9 mouse cellular contexts compared by ENCODE assay signal in genomic region chr7:107707650-107708049, GRCm38 (mm10). TPM values are rescaled to one million over a fixed set of nuclear protein-coding genes. Genes with fewer than 3 reads are reported as not detected.
DNase-seq lines count a peak whose midpoint lies in the region; ATAC-seq and TF ChIP-seq lines count a peak whose summit lies in the region.
"Had no signal": no experiment of that assay in that cellular context is flagged by ENCODE, and none has a peak within 500 bp of the region (broad histone marks: within the 10 kb centered on the region; RNA-seq: fewer than 3 reads in every experiment).

No protein-coding gene starts in this region.

- H3K4me1 ChIP-seq in forebrain, postnatal 0 days (ENCODE audit: insufficient read depth): 0 out of 2 replicates have a peak, but pooled peaks cover 3% of the 10 kb centered on the region

- no peaks in the 10 kb centered on the region for H3K27me3 ChIP-seq in forebrain, postnatal 0 days (ENCODE audit: insufficient read depth, low read length)
- H3K27me3 ChIP-seq: hindbrain, embryonic 12.5 days had no signal

- no peak overlapping the region for H3K27ac ChIP-seq in forebrain, postnatal 0 days (ENCODE audit: low read depth, low read length)

- intact Hi-C loops in heart, postnatal 14 days (cut with DNase I): loop anchor here (2.0 kb wide), 1 partner anchor 45 kb away; no protein-coding TSS in a partner anchor

- WGBS in forebrain, postnatal 0 days: 73% methylated on average over 9 of the region's 9 CpGs

- no peaks in the 10 kb centered on the region for H3K9me3 ChIP-seq in forebrain, postnatal 0 days (ENCODE audit: low read length)
- H3K9me3 ChIP-seq: hindbrain, embryonic 12.5 days had no signal

- peak; percentile 26 to 28 for DNase-seq in right cerebral cortex, postnatal 10 days (ENCODE audit: low spot score in 2 of 2)
- DNase-seq in right cerebral cortex, postnatal 4 days: no peak
- peak; percentile 8 to 10 for DNase-seq in heart, postnatal 14 days
- no peak for DNase-seq in frontal cortex, postnatal 10 days (ENCODE audit: low spot score in 2 of 2)
- no peak for DNase-seq in urinary bladder, postnatal 10 days (ENCODE audit: low spot score)
- no peak for DNase-seq in gastrocnemius, postnatal 10 days
- DNase-seq in forebrain, postnatal 0 days: no peak

- ATAC-seq in neutrophil, adult 5-6 weeks (ENCODE audit: extremely low read depth, insufficient number of reproducible peaks, low FRiP score, poor library complexity, severe bottlenecking): peak; percentile 80
- no peak for ATAC-seq in forebrain, postnatal 0 days

- no peak overlapping the region for H3K4me3 ChIP-seq in forebrain, postnatal 0 days (ENCODE audit: low read depth, low read length)
- H3K4me3 ChIP-seq: hindbrain, embryonic 12.5 days had no signal

- H3K4me2 ChIP-seq in forebrain, postnatal 0 days (ENCODE audit: low read depth): no peak overlapping the region

- H3K9ac ChIP-seq in forebrain, postnatal 0 days: no peak overlapping the region
- H3K9ac ChIP-seq: hindbrain, embryonic 12.5 days had no signal

- no peak for TF ChIP-seq CTCF in forebrain, postnatal 0 days (IDR thresholded peaks at IDR 0.05; ENCODE audit: low read depth)

- no peaks in the 10 kb centered on the region for H3K36me3 ChIP-seq in forebrain, postnatal 0 days (ENCODE audit: insufficient read depth)
- H3K36me3 ChIP-seq: hindbrain, embryonic 12.5 days had no signal

RNA-seq across cellular contexts. Expression of gene Cyb5r2, which starts 50.2 kb away (rescaled TPM):
- not detected for total RNA-seq in heart, postnatal 14 days (2021)
- total RNA-seq in neutrophil, adult 5-6 weeks (2017): not detected in 2 replicates
- total RNA-seq in gastrocnemius, postnatal 10 days (2021): under 1 TPM; 0.20 to 0.54 TPM
- total RNA-seq in forebrain, postnatal 0 days (2014; rRNA removed): 0.15 TPM in 1 of 2 replicates, not detected in the other
- 0.18 TPM in 1 of 2 replicates, not detected in the other for polyA plus RNA-seq in forebrain, postnatal 0 days (2015; fragmentation: Nextera tagmentation; extraction: Ambion mirVana)

Comparison
In these comparisons a context has a peak if more than half of its experiments do, and no peak if none do; other contexts are left out.
1. DNase-seq: peak in right cerebral cortex, postnatal 10 days (2 of 2) and heart, postnatal 14 days (2 of 2); none in right cerebral cortex, postnatal 4 days (single experiment), frontal cortex, postnatal 10 days (0 of 2), urinary bladder, postnatal 10 days (single experiment), gastrocnemius, postnatal 10 days (single experiment) and forebrain, postnatal 0 days (single experiment).